Mouse (Mus musculus) testis, postnatal 10 days (tissue): ENCODE results near the gene Sox30.
A peak's percentile ranks its signal among the peaks of the same experiment; 100 is the strongest.

Experiments used
- DNase-seq: peaks from one replicate; pipeline ENCODE4 v3.0.0; 2021; ENCODE audit warnings: low spot score

Sox30 gene

GRCm38 (mm10) chr11:46055896-46056769, 76.0 kb downstream of the Sox30 start, which contains the start of gene Adam19:
Gene Adam19 (plus strand): TSS chr11:46055992.
- peak; percentile 84 for DNase-seq

GRCm38 (mm10) chr11:46056770-46057411, 76.8 kb downstream of the Sox30 start:
- DNase-seq = peak; percentile 62

GRCm38 (mm10) chr11:46058011-46058410, 77.9 kb downstream of the Sox30 start:
- DNase-seq = no peak

GRCm38 (mm10) chr11:46058916-46059315, 78.8 kb downstream of the Sox30 start:
- DNase-seq = no peak

GRCm38 (mm10) chr11:46059887-46060650, 80.0 kb downstream of the Sox30 start:
- DNase-seq = peak; percentile 59

GRCm38 (mm10) chr11:46060651-46061020, 80.5 kb downstream of the Sox30 start:
- DNase-seq = no peak

- DNase-seq = no peak
These were observed 81.8 kb downstream of the Sox30 start for GRCm38 (mm10) chr11:46061776-46062445.

- no peak for DNase-seq
These were observed 82.5 kb downstream of the Sox30 start for GRCm38 (mm10) chr11:46062569-46062968.

GRCm38 (mm10) chr11:46062993-46063731, 83.1 kb downstream of the Sox30 start:
- no peak for DNase-seq

- DNase-seq = no peak
These were observed 84.7 kb downstream of the Sox30 start for GRCm38 (mm10) chr11:46064767-46065166.

- DNase-seq = peak; percentile 58
These were observed 85.3 kb downstream of the Sox30 start for GRCm38 (mm10) chr11:46065201-46066011.
